Mouse (Mus musculus) liver, adult (tissue): ENCODE results near the gene Tysnd1.

Experiments
- GATA4 ChIP-seq: IDR thresholded peaks from 2 replicates; pipeline ENCODE4 v1.6.1; 2014; ENCODE audit warnings: mild to moderate bottlenecking, low read length; ENCODE audit not compliant: insufficient replicate concordance

Gene Tysnd1

GRCm38 (mm10) chr10:61715462-61715837 is 20.1 kb downstream of the Tysnd1 start:
- TF ChIP-seq GATA4: no peak

GRCm38 (mm10) chr10:61715996-61716864 is 20.9 kb downstream of the Tysnd1 start:
- no peak for TF ChIP-seq GATA4

DNA sequence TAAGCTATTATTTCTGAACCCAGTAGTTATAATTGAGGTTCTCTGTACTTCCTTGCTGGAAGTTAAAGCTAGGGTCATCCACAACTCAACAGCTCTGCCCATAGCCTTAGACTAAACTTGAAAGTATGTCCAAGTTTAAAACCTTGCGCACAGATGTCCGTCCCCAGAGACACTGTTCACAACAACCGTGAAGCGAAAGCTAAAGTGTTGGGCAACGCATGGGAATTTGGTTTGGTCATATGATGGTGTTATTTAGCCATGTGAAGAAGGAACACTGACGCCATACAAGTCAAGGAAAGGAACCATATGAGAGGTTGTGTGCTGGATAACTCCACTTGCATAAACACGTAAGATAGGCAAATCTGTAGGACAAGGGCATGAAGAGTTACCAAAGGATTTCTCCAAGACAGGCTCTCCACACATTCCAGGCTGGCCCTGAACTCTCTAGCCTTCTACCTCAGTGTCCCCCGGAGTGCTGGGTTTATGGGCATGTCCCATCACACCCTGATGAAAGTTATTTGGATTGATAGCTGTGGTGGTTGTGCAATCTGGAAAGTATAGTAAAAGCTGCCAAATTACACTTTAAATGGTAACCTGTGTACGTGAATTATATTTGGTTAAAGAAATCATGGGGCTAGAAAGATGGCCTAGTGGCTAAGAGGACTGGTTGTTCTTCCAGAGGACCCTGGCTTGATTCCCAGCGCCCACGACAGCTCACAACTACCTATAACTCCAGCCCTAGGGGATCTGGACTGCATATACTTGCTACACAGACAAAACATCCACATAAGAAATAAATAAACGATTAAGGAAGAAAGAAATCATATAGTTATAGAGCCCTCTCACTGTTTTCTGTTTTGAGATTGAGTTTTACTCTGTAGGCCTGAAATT is 22.3 kb downstream of the Tysnd1 start:
- no peak for TF ChIP-seq GATA4

GRCm38 (mm10) chr10:61720331-61720730 is 25.0 kb downstream of the Tysnd1 start:
- no peak for TF ChIP-seq GATA4

GRCm38 (mm10) chr10:61722215-61722614 is 26.9 kb downstream of the Tysnd1 start:
- no peak for TF ChIP-seq GATA4

GRCm38 (mm10) chr10:61723271-61723670 is 28.0 kb downstream of the Tysnd1 start:
- TF ChIP-seq GATA4: no peak

GRCm38 (mm10) chr10:61729181-61729580 is 33.9 kb downstream of the Tysnd1 start:
- TF ChIP-seq GATA4: no peak

- no peak for TF ChIP-seq GATA4
These were observed 34.9 kb downstream of the Tysnd1 start for GRCm38 (mm10) chr10:61730171-61730570.

GRCm38 (mm10) chr10:61734377-61734776 is 39.1 kb downstream of the Tysnd1 start:
- TF ChIP-seq GATA4: no peak

DNA sequence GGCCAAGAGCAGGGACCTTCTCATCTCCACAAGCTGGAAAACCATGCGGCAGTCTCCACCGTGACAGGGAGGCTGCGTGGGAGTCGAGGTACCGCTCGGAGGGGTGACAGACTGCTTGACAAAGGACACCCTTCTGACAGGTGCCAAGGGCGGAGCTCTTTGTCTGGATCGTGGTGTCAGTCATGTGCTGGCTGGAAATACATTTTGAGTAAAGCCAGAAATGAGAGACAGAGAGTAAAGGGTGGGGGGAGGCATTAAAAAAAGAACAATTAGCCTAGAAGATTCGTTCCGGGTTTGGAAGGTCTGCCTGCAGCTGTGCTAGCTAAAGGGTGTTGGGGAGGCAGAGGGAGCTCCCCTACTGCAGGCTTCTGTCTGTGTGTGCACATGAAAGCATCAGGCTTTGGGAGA is 41.4 kb downstream of the Tysnd1 start:
- no peak for TF ChIP-seq GATA4

GRCm38 (mm10) chr10:61737537-61737936 is 42.2 kb downstream of the Tysnd1 start:
- TF ChIP-seq GATA4: no peak

DNA sequence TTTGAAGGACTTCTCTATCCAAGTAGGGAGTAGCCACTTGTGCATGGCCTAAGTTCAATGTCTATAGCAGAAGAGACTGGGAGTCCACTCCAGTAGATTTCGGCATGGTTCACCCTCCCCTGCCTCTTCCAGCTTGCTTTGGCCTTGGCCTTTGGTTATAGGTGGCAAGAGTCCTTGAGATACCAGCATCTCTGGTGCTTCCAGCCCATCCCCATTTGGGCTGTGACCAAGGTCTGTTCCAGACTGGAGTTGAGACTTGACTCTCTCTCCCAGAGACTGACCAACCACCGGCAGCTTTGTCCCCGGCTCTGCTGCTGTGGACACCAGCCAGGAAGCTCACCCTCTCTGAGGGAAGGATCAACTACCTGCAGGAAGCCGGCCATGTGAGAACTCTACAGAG is 42.8 kb downstream of the Tysnd1 start:
- no peak for TF ChIP-seq GATA4

GRCm38 (mm10) chr10:61741306-61741705 is 46.0 kb downstream of the Tysnd1 start:
- TF ChIP-seq GATA4: no peak

GRCm38 (mm10) chr10:61741873-61742272 is 46.6 kb downstream of the Tysnd1 start:
- no peak for TF ChIP-seq GATA4

DNA sequence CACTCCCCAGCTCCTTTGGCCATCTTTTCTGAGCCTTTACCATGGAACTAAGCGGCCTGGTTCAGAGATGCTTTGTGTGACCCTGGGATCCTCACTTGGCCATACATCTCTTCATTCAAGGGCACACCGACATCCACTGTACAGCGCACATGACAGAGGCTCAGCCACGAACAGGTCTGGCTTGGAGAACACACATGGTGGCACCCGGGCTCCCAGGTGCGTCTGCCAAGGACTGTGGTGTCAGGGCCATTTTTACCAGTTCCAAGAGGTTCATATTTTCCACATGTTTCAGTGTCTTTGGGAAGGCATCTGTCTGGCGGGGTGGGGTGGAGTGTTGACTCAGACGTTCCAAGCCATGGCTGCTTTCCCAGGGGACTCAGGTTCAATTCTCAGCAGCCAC is 47.0 kb downstream of the Tysnd1 start:
- no peak for TF ChIP-seq GATA4

- no peak for TF ChIP-seq GATA4
These were observed 49.8 kb downstream of the Tysnd1 start for GRCm38 (mm10) chr10:61745133-61745532.
